Mouse (Mus musculus) heart, embryonic 10.5 days (tissue): ENCODE measurements at regions not wholly inside any gene's neighbourhood (a gene's known extent, or its start where the extent isn't known, plus 50 kb on each side); places are given as distances from the start of the nearest gene placed in this dataset.

Experiments used
- DNase-seq: peaks from one replicate; pipeline ENCODE4 v3.0.0-alpha.2; 2017; ENCODE audit warnings: low spot score
- H3K27ac ChIP-seq: fragments of 300-500 bp; sonication (generic); 2 replicates; pipeline ENCODE4 v1.5.1; 2016; ENCODE audit warnings: mild to moderate bottlenecking
- H3K27me3 ChIP-seq: fragments of 300-500 bp; sonication (generic); 2 replicates; pipeline ENCODE4 v1.6.1; 2016; ENCODE audit warnings: mild to moderate bottlenecking; ENCODE audit not compliant: poor library complexity, insufficient read depth, severe bottlenecking
- H3K36me3 ChIP-seq: fragments of 300-500 bp; sonication (generic); 2 replicates; pipeline ENCODE4 v1.6.1; 2016; ENCODE audit warnings: mild to moderate bottlenecking, moderate library complexity
- H3K4me1 ChIP-seq: fragments of 300-500 bp; sonication (generic); 2 replicates; pipeline ENCODE4 v1.6.1; 2016; ENCODE audit warnings: mild to moderate bottlenecking
- H3K4me3 ChIP-seq: fragments of 300-500 bp; sonication (generic); 2 replicates; pipeline ENCODE4 v1.5.1; 2016; ENCODE audit warnings: mild to moderate bottlenecking, moderate library complexity
- H3K9me3 ChIP-seq: fragments of 300-500 bp; sonication (generic); 2 replicates; pipeline ENCODE4 v1.6.1; 2016; ENCODE audit warnings: mild to moderate bottlenecking, moderate library complexity
- whole genome bisulfite sequencing: fragments of 180-500 bp; shearing (Covaris S2); methylation state at CpG from one replicate; pipeline ENCODE4 v1.1.7; 2016; 5-methylcytosine and 5-hydroxymethylcytosine counted together

- WGBS = 69% methylated on average over 2 of the region's 2 CpGs
- no peak for DNase-seq
- Histone ChIP-seq H3K4me1 (peaks cover 6% of the 10 kb centered on the region; the same call in 1 of the 2 replicates), H3K27ac (no peak overlapping the region), H3K9me3 (no peaks in the 10 kb centered on the region), H3K4me3 (no peak overlapping the region), H3K36me3 (no peaks in the 10 kb centered on the region), H3K27me3 (no peaks in the 10 kb centered on the region; the same call in 1 of the 2 replicates)
Observed at GRCm38 (mm10) chr7:111368296-111369004, 285.6 kb upstream of the Eif4g2 start.

- H3K9me3 ChIP-seq = no peaks in the 10 kb centered on the region
- peaks cover 6% of the 10 kb centered on the region; the same call in 1 of the 2 replicates for H3K4me1 ChIP-seq
- 73% methylated on average over 4 of the region's 4 CpGs for WGBS
- DNase-seq = no peak
- H3K27me3 ChIP-seq = no peaks in the 10 kb centered on the region
- H3K36me3 ChIP-seq = no peaks in the 10 kb centered on the region
- H3K4me3 ChIP-seq = no peak overlapping the region
- no peak overlapping the region for H3K27ac ChIP-seq
Observed at GRCm38 (mm10) chr7:111366951-111367653, 284.3 kb upstream of the Eif4g2 start.

- H3K4me3 ChIP-seq = no peak overlapping the region
- no peaks in the 10 kb centered on the region for H3K27me3 ChIP-seq
- no peaks in the 10 kb centered on the region for H3K9me3 ChIP-seq
- H3K27ac ChIP-seq = no peak overlapping the region
- no peaks in the 10 kb centered on the region for H3K36me3 ChIP-seq
- no peak for DNase-seq
- peaks cover 6% of the 10 kb centered on the region; the same call in 1 of the 2 replicates for H3K4me1 ChIP-seq
- 75% methylated on average over 5 of the region's 5 CpGs for WGBS
Observed at GRCm38 (mm10) chr7:111365384-111365783, 282.6 kb upstream of the Eif4g2 start.

- no peaks in the 10 kb centered on the region for H3K4me1 ChIP-seq
- H3K36me3 ChIP-seq = no peaks in the 10 kb centered on the region
- H3K27ac ChIP-seq = no peak overlapping the region
- H3K27me3 ChIP-seq = no peaks in the 10 kb centered on the region
- no peaks in the 10 kb centered on the region for H3K9me3 ChIP-seq
- DNase-seq = no peak
- WGBS = 83% methylated on average over 5 of the region's 5 CpGs
- H3K4me3 ChIP-seq = no peak overlapping the region
Observed at GRCm38 (mm10) chr7:111363206-111363605, 280.4 kb upstream of the Eif4g2 start.

- H3K4me3 ChIP-seq = no peak overlapping the region
- H3K9me3 ChIP-seq = no peaks in the 10 kb centered on the region
- 75% methylated on average over 4 of the region's 4 CpGs for WGBS
- no peaks in the 10 kb centered on the region for H3K4me1 ChIP-seq
- H3K27ac ChIP-seq = no peak overlapping the region
- H3K36me3 ChIP-seq = no peaks in the 10 kb centered on the region
- H3K27me3 ChIP-seq = no peaks in the 10 kb centered on the region
- DNase-seq = no peak
Observed at GRCm38 (mm10) chr7:111362646-111363045, 279.8 kb upstream of the Eif4g2 start.

GRCm38 (mm10) chr7:111355088-111355656 lies 272.3 kb upstream of the Eif4g2 start:
- Histone ChIP-seq H3K4me1 (peaks cover 16% of the 10 kb centered on the region; the same call in 1 of the 2 replicates), H3K27me3 (no peaks in the 10 kb centered on the region), H3K4me3 (no peak overlapping the region), H3K9me3 (no peaks in the 10 kb centered on the region), H3K36me3 (no peaks in the 10 kb centered on the region), H3K27ac (no peak overlapping the region)
- WGBS = 20% methylated on average over 2 of the region's 2 CpGs
- DNase-seq = no peak

GRCm38 (mm10) chr7:111354066-111354465 lies 271.2 kb upstream of the Eif4g2 start:
- no peaks in the 10 kb centered on the region for H3K27me3 ChIP-seq
- no peaks in the 10 kb centered on the region for H3K9me3 ChIP-seq
- no peaks in the 10 kb centered on the region for H3K36me3 ChIP-seq
- no peak overlapping the region for H3K4me3 ChIP-seq
- DNase-seq = no peak
- 73% methylated on average over 4 of the region's 4 CpGs for WGBS
- peaks cover 16% of the 10 kb centered on the region; the same call in 1 of the 2 replicates for H3K4me1 ChIP-seq
- no peak overlapping the region for H3K27ac ChIP-seq

GRCm38 (mm10) chr7:111352176-111352575 lies 269.3 kb upstream of the Eif4g2 start:
- Histone ChIP-seq H3K27me3 (no peaks in the 10 kb centered on the region), H3K9me3 (no peaks in the 10 kb centered on the region), H3K27ac (no peak overlapping the region), H3K4me1 (peaks cover 16% of the 10 kb centered on the region; the same call in 1 of the 2 replicates), H3K4me3 (no peak overlapping the region), H3K36me3 (no peaks in the 10 kb centered on the region)
- no peak for DNase-seq
- 85% methylated on average over 2 of the region's 2 CpGs for WGBS

- WGBS = 72% methylated on average over 1 of the region's 1 CpGs
- H3K36me3 ChIP-seq = no peaks in the 10 kb centered on the region
- no peak for DNase-seq
- H3K27ac ChIP-seq = no peak overlapping the region
- H3K4me1 ChIP-seq = no peaks in the 10 kb centered on the region
- H3K27me3 ChIP-seq = no peaks in the 10 kb centered on the region
- no peaks in the 10 kb centered on the region for H3K9me3 ChIP-seq
- no peak overlapping the region for H3K4me3 ChIP-seq
Observed at GRCm38 (mm10) chr7:111345117-111345516, 262.3 kb upstream of the Eif4g2 start.

- Histone ChIP-seq H3K4me1 (no peaks in the 10 kb centered on the region), H3K4me3 (no peak overlapping the region), H3K27me3 (no peaks in the 10 kb centered on the region), H3K9me3 (no peaks in the 10 kb centered on the region), H3K36me3 (no peaks in the 10 kb centered on the region), H3K27ac (no peak overlapping the region)
- WGBS = 61% methylated on average over 3 of the region's 3 CpGs
- no peak for DNase-seq
Observed at GRCm38 (mm10) chr7:111337053-111337452, 254.2 kb upstream of the Eif4g2 start.

GRCm38 (mm10) chr7:111322901-111323300 lies 240.1 kb upstream of the Eif4g2 start:
- 80% methylated on average over 6 of the region's 6 CpGs for WGBS
- Histone ChIP-seq H3K27ac (no peak overlapping the region), H3K27me3 (no peaks in the 10 kb centered on the region), H3K4me3 (no peak overlapping the region), H3K36me3 (no peaks in the 10 kb centered on the region), H3K9me3 (no peaks in the 10 kb centered on the region), H3K4me1 (no peaks in the 10 kb centered on the region)
- no peak for DNase-seq

- 65% methylated on average over 1 of the region's 1 CpGs for WGBS
- Histone ChIP-seq H3K27me3 (no peaks in the 10 kb centered on the region), H3K4me3 (no peak overlapping the region), H3K9me3 (no peaks in the 10 kb centered on the region), H3K4me1 (no peaks in the 10 kb centered on the region), H3K27ac (no peak overlapping the region), H3K36me3 (no peaks in the 10 kb centered on the region)
- DNase-seq = no peak
Observed at GRCm38 (mm10) chr7:111319917-111320316, 237.1 kb upstream of the Eif4g2 start.

- DNase-seq = no peak
- Histone ChIP-seq H3K27me3 (no peaks in the 10 kb centered on the region), H3K4me1 (no peaks in the 10 kb centered on the region), H3K9me3 (no peaks in the 10 kb centered on the region), H3K36me3 (no peaks in the 10 kb centered on the region), H3K4me3 (no peak overlapping the region), H3K27ac (no peak overlapping the region)
- WGBS = 77% methylated on average over 2 of the region's 2 CpGs
Observed at GRCm38 (mm10) chr7:111316479-111316990, 233.7 kb upstream of the Eif4g2 start.
